Mouse (Mus musculus): ENCODE measurements around the gene Zfp706. TPM values are rescaled to one million over a fixed set of nuclear protein-coding genes. Genes with fewer than 3 reads are reported as not detected.
"Not testable (repeated sequence)": the region's sequence is repeated elsewhere in the genome, so short reads cannot be mapped to it uniquely, and the experiment has no call there.

The Zfp706 gene
- polyA plus RNA-seq, 1 experiment = 199 TPM

- Histone ChIP-seq H3K79me2 (ENCODE audit: control insufficient read depth, insufficient read depth) (peaks cover 30% of the 10 kb centered on the region), H3K36me3 (ENCODE audit: control insufficient read depth, insufficient read depth) (peaks cover 72% of the 10 kb centered on the region)
- H3K4me2 ChIP-seq (ENCODE audit: low read depth); H3K27me3 ChIP-seq (ENCODE audit: control insufficient read depth, insufficient read depth, insufficient read length); H3ac ChIP-seq (ENCODE audit: control insufficient read depth, insufficient read length); H3K4me3 ChIP-seq: not testable (repeated sequence)
- TF ChIP-seq MYOD1 (IDR thresholded peaks at IDR 0.05; ENCODE audit: control insufficient read depth in 1 of 3, insufficient read length in 2 of 3, low read depth in 2 of 3) (peak; percentile 18 to 94 (median 89)), MYOG (IDR thresholded peaks at IDR 0.05; ENCODE audit: control insufficient read depth in 1 of 3, insufficient read depth in 1 of 3, insufficient read length in 2 of 3, low read depth in 2 of 3) (peak; percentile 60 to 97 (median 80)), TCF12 (IDR thresholded peaks at IDR 0.05; ENCODE audit: insufficient read depth, poor library complexity, severe bottlenecking) (peak; percentile 70), TCF3 (IDR thresholded peaks at IDR 0.05; ENCODE audit: insufficient read length, low read depth) (peak; percentile 85), POLR2AphosphoS2 (IDR thresholded peaks at IDR 0.05; ENCODE audit: insufficient read length, low read depth) (peak; percentile 34)
Measured at GRCm38 (mm10) chr15:36999602-37000001, 8.0 kb downstream of the Zfp706 start.

GRCm38 (mm10) chr15:36995166-36995565, 12.4 kb downstream of the Zfp706 start:
- TF ChIP-seq TCF12 (IDR thresholded peaks at IDR 0.05; ENCODE audit: insufficient read depth, poor library complexity, severe bottlenecking) (no peak), TCF3 (IDR thresholded peaks at IDR 0.05; ENCODE audit: insufficient read length, low read depth) (no peak), E2F4 (IDR thresholded peaks at IDR 0.05; ENCODE audit: insufficient read depth) (no peak), REST (IDR thresholded peaks at IDR 0.05; ENCODE audit: insufficient read depth, insufficient read length) (no peak), CEBPB (IDR thresholded peaks at IDR 0.05; ENCODE audit: insufficient read depth, poor library complexity, severe bottlenecking) (no peak)
- no peak overlapping the region for H3K4me2 ChIP-seq (ENCODE audit: low read depth)
- no peaks in the 10 kb centered on the region for H3K27me3 ChIP-seq (ENCODE audit: control insufficient read depth, insufficient read depth, insufficient read length)
- H3K36me3 ChIP-seq (ENCODE audit: control insufficient read depth, insufficient read depth) = peaks cover 35% of the 10 kb centered on the region
- no peaks in the 10 kb centered on the region for H3K79me2 ChIP-seq (ENCODE audit: control insufficient read depth, insufficient read depth)
- no peak overlapping the region for H3ac ChIP-seq (ENCODE audit: control insufficient read depth, insufficient read length)
- H3K4me3 ChIP-seq = no peak overlapping the region

DNA sequence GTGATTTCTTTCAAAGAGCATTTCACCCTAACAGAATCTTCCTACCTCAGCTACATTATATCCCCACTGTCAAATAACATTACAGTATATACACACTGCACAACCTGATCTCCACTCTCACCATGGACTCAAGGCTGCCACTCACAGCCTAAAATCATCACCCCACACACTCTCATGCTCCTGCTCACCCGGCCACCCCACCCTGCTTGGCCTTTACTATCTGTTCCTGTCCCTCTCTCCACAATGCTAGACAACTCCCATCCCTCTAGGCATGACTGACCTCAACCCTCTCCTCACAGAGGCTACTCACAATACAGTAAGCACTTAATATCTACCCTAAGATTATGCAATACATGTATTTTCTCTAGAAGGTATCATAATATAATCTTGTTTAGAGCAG, 12.9 kb downstream of the Zfp706 start:
- no peak overlapping the region for H3K4me3 ChIP-seq
- no peaks in the 10 kb centered on the region for H3K79me2 ChIP-seq (ENCODE audit: control insufficient read depth, insufficient read depth)
- TF ChIP-seq POLR2AphosphoS2 (IDR thresholded peaks at IDR 0.05; ENCODE audit: insufficient read length, low read depth) = peak; percentile 61
- no peak for TF ChIP-seq CEBPB (IDR thresholded peaks at IDR 0.05; ENCODE audit: insufficient read depth, poor library complexity, severe bottlenecking)
- TF ChIP-seq POLR2A (IDR thresholded peaks at IDR 0.05; ENCODE audit: insufficient read length, low read depth) = peak; percentile 29
- no peak for TF ChIP-seq SRF (IDR thresholded peaks at IDR 0.05; ENCODE audit: control insufficient read depth, insufficient read length, low read depth)
- TF ChIP-seq E2F4 (IDR thresholded peaks at IDR 0.05; ENCODE audit: insufficient read depth) = no peak
- TF ChIP-seq TCF12 (IDR thresholded peaks at IDR 0.05; ENCODE audit: insufficient read depth, poor library complexity, severe bottlenecking) = no peak
- no peak for TF ChIP-seq TCF3 (IDR thresholded peaks at IDR 0.05; ENCODE audit: insufficient read length, low read depth)

DNA sequence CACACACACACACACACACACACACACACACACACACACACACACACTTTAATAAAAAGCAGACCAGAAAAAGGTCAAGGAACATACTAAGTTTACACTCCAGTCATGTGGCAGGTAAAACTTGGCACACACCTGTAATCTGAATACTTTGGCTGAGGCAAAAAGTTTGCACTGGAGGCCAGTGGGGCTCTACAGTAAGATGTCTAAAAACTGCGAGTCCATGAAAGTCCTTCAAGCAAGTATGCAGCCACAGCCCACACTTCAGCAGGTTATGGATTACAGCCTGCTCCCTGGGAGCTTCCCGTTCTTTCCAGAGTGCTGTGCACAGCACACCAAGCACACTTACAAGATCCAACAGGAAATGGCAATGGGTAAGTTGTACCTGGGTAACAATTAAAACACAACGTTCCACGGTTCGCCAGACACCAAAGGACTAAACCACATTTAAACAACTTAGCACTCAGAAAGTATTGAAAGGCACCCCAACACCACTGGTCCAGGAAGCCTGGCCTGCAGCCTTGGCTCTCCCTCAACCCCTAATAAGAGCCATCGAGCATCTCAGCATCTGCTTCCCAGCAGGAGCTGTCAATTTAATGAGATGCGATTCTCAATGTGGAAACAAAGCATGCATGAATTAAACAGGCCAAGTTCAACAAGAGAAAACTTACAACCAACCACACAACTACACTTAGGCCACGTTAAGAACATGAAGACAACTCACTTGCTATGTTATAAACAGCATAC, 14.0 kb downstream of the Zfp706 start:
- no peak overlapping the region for H3ac ChIP-seq (ENCODE audit: control insufficient read depth, insufficient read length)
- no peak overlapping the region for H3K4me3 ChIP-seq
- H3K36me3 ChIP-seq (ENCODE audit: control insufficient read depth, insufficient read depth) = peaks cover 20% of the 10 kb centered on the region
- TF ChIP-seq POLR2AphosphoS2 (IDR thresholded peaks at IDR 0.05; ENCODE audit: insufficient read length, low read depth) (peak; percentile 6), TCF12 (IDR thresholded peaks at IDR 0.05; ENCODE audit: insufficient read depth, poor library complexity, severe bottlenecking) (no peak), MYOD1 (IDR thresholded peaks at IDR 0.05; ENCODE audit: control insufficient read depth in 1 of 3, insufficient read length in 2 of 3, low read depth in 2 of 3) (no peak)
- H3K79me2 ChIP-seq (ENCODE audit: control insufficient read depth, insufficient read depth) = no peaks in the 10 kb centered on the region
- H3K4me2 ChIP-seq (ENCODE audit: low read depth) = no peak overlapping the region
- no peaks in the 10 kb centered on the region for H3K27me3 ChIP-seq (ENCODE audit: control insufficient read depth, insufficient read depth, insufficient read length)

More for the DNA sequence above, 12.9 kb downstream of the Zfp706 start:
- peaks cover 30% of the 10 kb centered on the region for H3K36me3 ChIP-seq (ENCODE audit: control insufficient read depth, insufficient read depth)
- no peak overlapping the region for H3ac ChIP-seq (ENCODE audit: control insufficient read depth, insufficient read length)
- H3K27me3 ChIP-seq (ENCODE audit: control insufficient read depth, insufficient read depth, insufficient read length) = no peaks in the 10 kb centered on the region
- no peak overlapping the region for H3K4me2 ChIP-seq (ENCODE audit: low read depth)

DNA sequence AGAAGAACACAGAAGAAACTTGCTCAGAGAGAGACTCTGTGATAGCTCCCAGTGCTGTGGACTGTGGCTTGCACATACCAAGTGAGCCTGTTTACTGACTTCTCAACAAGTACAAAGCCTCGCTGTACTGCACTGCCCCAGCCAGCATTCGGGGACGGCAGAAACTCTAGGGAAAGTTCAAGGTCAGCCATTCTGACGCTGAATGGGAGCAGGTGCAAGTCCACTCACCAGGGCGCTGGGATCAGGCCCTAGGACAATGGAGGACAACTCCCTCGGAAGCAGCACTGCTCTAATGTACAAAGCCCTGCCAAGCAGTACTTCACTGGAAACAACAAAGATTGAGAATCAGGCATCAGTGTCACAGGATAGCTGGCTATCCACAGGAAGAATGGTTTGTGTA, 16.2 kb downstream of the Zfp706 start:
- Histone ChIP-seq H3K4me2 (ENCODE audit: low read depth) (no peak overlapping the region), H3K79me2 (ENCODE audit: control insufficient read depth, insufficient read depth) (no peaks in the 10 kb centered on the region), H3K4me3 (no peak overlapping the region), H3K36me3 (ENCODE audit: control insufficient read depth, insufficient read depth) (peaks cover 5% of the 10 kb centered on the region), H3ac (ENCODE audit: control insufficient read depth, insufficient read length) (no peak overlapping the region), H3K27me3 (ENCODE audit: control insufficient read depth, insufficient read depth, insufficient read length) (no peaks in the 10 kb centered on the region)
- TF ChIP-seq USF1 (IDR thresholded peaks at IDR 0.05; ENCODE audit: low read depth) = no peak
- peak; percentile 40 for TF ChIP-seq POLR2AphosphoS2 (IDR thresholded peaks at IDR 0.05; ENCODE audit: insufficient read length, low read depth)

DNA sequence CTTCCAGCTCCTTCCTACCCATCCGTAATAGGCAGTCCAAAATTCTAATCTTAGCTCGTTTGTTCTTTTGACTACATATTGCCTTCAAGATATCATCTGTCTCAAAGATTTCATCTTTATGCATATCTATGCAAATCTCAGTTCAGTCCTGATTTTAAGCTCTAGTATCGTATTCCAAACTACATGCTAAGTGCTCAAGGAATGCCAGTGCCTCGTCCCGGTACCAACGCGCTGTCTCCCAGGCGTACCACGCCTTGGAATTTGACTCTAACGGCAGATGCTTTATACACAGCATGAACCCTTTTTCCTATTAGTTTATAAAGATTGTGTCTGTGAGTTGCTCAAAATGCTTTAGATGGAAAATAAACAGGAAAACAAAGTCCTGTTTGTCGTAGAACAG, 17.7 kb downstream of the Zfp706 start:
- no peaks in the 10 kb centered on the region for H3K27me3 ChIP-seq (ENCODE audit: control insufficient read depth, insufficient read depth, insufficient read length)
- H3K36me3 ChIP-seq (ENCODE audit: control insufficient read depth, insufficient read depth) = peaks cover under 1% of the 10 kb centered on the region
- TF ChIP-seq TCF12 (IDR thresholded peaks at IDR 0.05; ENCODE audit: insufficient read depth, poor library complexity, severe bottlenecking) (no peak), POLR2A (IDR thresholded peaks at IDR 0.05; ENCODE audit: insufficient read length, low read depth) (no peak), POLR2AphosphoS2 (IDR thresholded peaks at IDR 0.05; ENCODE audit: insufficient read length, low read depth) (no peak), MAX (IDR thresholded peaks at IDR 0.05; ENCODE audit: low read depth) (no peak), TCF3 (IDR thresholded peaks at IDR 0.05; ENCODE audit: insufficient read length, low read depth) (no peak), USF1 (IDR thresholded peaks at IDR 0.05; ENCODE audit: low read depth) (no peak), E2F4 (IDR thresholded peaks at IDR 0.05; ENCODE audit: insufficient read depth) (no peak), MYOG (IDR thresholded peaks at IDR 0.05; ENCODE audit: control insufficient read depth in 1 of 3, insufficient read depth in 1 of 3, insufficient read length in 2 of 3, low read depth in 2 of 3) (no peak), REST (IDR thresholded peaks at IDR 0.05; ENCODE audit: insufficient read depth, insufficient read length) (no peak), MYOD1 (IDR thresholded peaks at IDR 0.05; ENCODE audit: control insufficient read depth in 1 of 3, insufficient read length in 2 of 3, low read depth in 2 of 3) (no peak)
- H3ac ChIP-seq (ENCODE audit: control insufficient read depth, insufficient read length) = no peak overlapping the region
- H3K79me2 ChIP-seq (ENCODE audit: control insufficient read depth, insufficient read depth) = no peaks in the 10 kb centered on the region
- no peak overlapping the region for H3K4me2 ChIP-seq (ENCODE audit: low read depth)
- no peak overlapping the region for H3K4me3 ChIP-seq

Data from myocyte (in vitro differentiated cells).